Mouse (Mus musculus): ENCODE results near the gene Cdip1. TPM values are rescaled to one million over a fixed set of nuclear protein-coding genes. Genes with fewer than 3 reads are reported as not detected.
A peak's percentile ranks its signal among the peaks of the same experiment; 100 is the strongest.

Gene Cdip1
- polyA plus RNA-seq, 1 experiment, result 51.1 TPM

DNA sequence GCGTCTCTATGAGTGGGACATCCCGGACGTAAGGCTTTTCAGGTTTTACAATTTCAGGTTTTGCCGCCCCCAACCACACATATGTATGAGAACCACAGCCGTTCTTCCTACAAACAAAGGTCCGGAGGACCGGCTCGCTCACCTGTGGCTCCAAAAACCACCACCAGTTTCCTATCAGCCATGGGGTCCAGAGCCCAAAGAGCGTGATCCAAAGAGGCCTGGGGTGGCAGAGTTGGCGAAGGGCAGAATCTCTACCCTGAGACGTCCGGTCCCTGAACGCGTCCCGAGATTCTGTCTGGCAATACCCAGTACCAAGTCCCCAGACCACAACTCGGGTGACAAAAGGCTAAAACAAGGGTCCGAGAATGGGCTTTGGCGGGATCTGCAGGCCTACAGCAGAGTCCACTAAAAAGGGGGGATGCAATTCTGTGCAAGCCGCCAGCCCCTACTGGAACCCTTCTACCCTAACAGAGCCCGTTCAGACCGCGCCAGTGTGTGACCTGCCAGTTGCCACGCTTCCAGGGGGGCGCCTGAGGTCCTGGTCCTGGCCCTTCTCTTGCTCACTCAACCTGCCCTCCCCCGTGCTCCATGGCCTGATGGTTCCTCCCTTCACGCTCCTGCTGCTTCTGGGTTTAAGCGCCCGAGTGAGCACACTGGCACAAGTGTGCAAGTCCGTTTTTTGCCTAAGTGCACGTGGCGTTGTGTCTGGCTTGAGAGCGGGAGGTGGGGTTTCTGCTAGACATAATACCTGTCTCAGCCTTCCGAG lies 71.2 kb downstream of the Cdip1 start, which contains the start of gene Nmral1:
TSS of gene Nmral1 (minus strand) at position 604 of the 766 bp plus-strand sequence.
- DNase-seq (ENCODE audit: low spot score), result peak; percentile 38

DNA sequence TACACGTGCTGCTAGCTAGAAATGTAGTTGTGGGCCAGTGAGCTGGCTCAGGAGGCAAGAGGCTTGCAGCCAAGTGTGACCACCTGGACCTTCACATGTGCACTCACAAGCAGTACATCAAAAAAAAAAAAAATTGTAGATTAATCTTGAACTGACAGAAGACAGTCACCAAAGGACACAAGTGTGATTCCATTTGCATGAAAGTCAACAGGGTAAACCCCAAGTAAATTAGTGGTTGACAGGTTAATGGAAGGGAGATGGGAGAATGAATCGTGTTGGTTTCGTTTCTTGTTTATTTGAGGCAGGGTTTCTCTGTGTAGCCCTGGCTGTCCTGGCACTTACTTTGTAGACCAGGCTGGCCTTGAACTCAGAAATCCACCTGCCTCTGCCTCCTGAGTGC lies 72.2 kb downstream of the Cdip1 start:
- no peak for DNase-seq (ENCODE audit: low spot score)

DNA sequence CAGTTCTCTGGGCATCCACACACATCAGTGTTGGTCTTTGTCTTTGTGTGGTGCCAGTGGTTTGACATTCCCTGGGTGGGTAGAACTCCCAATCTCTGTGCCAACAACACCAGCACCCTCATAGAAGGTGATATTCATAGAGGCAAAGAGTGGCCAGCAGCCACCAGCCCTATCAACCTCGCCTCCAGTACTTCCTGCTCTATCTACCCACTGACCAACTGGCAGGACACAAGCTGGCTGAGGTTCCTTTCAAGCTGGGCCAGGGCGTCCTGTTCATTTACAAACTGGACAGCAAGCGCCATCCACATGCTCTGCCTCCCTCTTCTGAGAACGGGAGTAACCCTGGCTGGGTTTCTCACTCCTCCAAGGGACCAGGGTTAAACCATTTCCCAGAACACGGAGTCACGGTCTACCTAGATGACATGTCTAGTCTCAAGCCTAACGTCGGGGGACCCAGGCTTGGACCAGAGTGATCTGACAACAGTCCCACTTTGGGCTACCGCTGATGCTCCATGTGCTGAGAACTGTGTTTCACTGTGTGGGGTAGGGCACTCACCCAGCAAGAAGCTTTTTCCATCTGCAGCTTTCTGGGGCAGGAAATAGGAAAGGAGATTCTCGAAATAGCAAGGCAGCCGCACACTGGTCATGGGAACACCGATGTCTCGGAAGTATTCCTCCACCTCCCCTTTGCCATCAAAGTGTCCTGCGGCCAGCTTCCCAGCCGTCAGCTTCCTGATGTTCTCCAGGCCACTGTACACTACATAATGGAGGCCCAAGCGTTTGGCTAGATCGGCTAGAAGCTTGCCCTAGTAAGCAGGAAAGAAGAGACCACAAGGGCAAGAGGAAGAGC lies 76.0 kb downstream of the Cdip1 start:
- DNase-seq (ENCODE audit: low spot score), result no peak

DNA sequence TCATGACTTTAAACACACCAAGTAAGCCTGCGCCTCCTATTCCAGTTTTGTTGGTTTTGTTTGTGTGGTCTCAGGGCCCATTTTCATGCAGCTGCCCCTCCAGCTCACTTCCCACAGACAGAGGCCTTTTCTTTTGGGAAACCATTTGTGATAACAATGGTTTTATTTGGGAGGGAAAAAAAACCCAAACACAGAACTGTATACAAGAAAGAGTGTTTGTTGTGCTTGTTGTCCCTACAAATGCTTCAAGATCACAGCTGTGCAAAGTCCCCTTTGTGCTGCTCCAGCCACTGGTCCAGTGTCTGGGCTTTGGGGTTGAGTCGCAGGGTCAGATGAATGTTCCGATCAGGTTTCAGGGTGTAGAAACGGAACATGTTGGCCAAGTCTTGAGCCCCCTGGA lies 78.9 kb downstream of the Cdip1 start:
- no peak for DNase-seq (ENCODE audit: low spot score)

DNA sequence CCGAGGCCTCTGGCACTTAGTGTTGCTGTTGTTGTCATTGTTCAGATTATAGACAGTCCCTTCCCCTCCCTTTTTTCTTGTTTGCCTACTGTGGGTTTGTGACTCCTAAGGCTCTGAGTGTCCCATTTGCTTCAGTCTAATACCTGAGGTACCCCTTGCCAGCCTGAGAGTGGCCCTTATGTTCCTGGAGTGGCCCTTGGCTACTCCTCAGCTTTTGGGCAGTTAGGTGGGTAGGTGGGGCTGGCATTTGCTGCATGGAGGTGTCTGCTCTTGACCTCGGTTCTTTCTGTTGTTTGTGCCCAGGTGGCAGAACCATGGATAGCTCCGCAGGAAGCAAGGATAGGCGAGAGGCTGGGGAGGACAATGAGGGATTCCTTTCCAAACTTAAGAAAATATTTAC lies 84.6 kb downstream of the Cdip1 start:
- no peak for DNase-seq (ENCODE audit: low spot score)

DNA sequence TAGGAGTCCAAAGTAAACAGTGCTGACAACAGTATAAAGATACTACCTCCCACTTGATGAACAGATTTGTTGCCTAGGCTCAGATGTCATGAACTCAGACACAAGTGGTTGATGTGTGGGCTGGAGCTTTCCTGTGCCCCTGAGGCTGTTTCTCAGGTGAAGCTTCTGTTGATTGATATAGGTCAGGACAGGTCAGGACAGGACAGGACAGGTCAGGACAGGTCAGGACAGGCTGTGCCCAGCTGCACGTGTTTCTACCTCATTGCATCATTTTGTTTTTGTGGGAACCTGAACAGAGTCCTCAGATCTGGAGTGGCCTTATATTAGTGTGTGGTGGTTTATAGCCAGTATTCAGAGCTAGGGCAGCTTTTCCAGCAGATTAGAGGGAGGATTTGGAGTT lies 87.4 kb downstream of the Cdip1 start:
- DNase-seq (ENCODE audit: low spot score), result no peak

DNA sequence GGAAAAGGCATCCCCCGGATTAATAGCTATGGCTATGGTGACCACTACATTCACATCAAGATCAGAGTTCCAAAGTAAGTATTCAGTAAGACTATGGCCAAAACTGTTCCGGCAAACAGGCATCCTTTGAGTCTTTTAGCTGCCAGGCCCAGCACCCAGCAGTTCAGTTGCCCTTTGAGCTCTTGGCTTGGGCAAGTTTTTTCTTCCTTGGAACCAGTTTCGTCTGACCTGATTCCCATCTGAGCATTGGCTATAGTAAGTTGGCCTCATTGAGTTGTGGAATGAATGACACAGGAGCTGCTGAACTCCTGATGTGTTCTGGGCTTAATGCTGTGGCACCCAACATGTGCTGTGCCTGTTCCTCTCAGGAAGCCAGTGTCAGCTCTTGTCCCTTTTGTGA lies 88.9 kb downstream of the Cdip1 start:
- no peak for DNase-seq (ENCODE audit: low spot score)

Other genes with a start within 250 kb of the Cdip1 start
- 18.8 and 25.7 TPM in 2 replicates for gene Srl, start 248.5 kb downstream of the Cdip1 start, polyA plus RNA-seq (2012; rRNA removed)
- gene Tfap4, start 230.4 kb downstream of the Cdip1 start, polyA plus RNA-seq (2012; rRNA removed), result 8.4 and 9.3 TPM in 2 replicates
- gene Glis2, start 195.6 kb downstream of the Cdip1 start, polyA plus RNA-seq (2012; rRNA removed), result 40.3 and 43.3 TPM in 2 replicates
- 57.5 and 64.8 TPM in 2 replicates for gene Pam16, start 165.3 kb downstream of the Cdip1 start, polyA plus RNA-seq (2012; rRNA removed)
- 26.6 and 28.5 TPM in 2 replicates for gene Vasn, start 150.4 kb downstream of the Cdip1 start, polyA plus RNA-seq (2012; rRNA removed)
- gene Dnaja3, start 150.3 kb downstream of the Cdip1 start, polyA plus RNA-seq (2012; rRNA removed), result 36.6 and 37.9 TPM in 2 replicates
- 32.6 and 33.5 TPM in 2 replicates for gene Coro7, start 110.5 kb downstream of the Cdip1 start, polyA plus RNA-seq (2012; rRNA removed)
- 8.3 and 12.0 TPM in 2 replicates for gene Nmral1, start 70.9 kb downstream of the Cdip1 start, polyA plus RNA-seq (2012; rRNA removed)
- gene Hmox2, start 63.9 kb downstream of the Cdip1 start, polyA plus RNA-seq (2012; rRNA removed), result 54.0 and 59.1 TPM in 2 replicates
- 0.09 TPM in 1 of 2 replicates, not detected in the other for gene 4930562C15Rik, start 45.1 kb upstream of the Cdip1 start, polyA plus RNA-seq (2012; rRNA removed)
- 21.5 and 41.1 TPM in 2 replicates for gene Ubald1, start 90.0 kb upstream of the Cdip1 start, polyA plus RNA-seq (2012; rRNA removed)
- gene Mgrn1, start 96.0 kb upstream of the Cdip1 start, polyA plus RNA-seq (2012; rRNA removed), result 84.0 and 91.8 TPM in 2 replicates
- 59.9 and 64.6 TPM in 2 replicates for gene Nudt16l1, start 148.5 kb upstream of the Cdip1 start, polyA plus RNA-seq (2012; rRNA removed)
- gene Anks3, start 173.9 kb upstream of the Cdip1 start, polyA plus RNA-seq (2012; rRNA removed), result 56.9 and 77.5 TPM in 2 replicates
- 0.19 and 0.21 TPM in 2 replicates for gene Sept12, start 207.6 kb upstream of the Cdip1 start, polyA plus RNA-seq (2012; rRNA removed)
- gene Smim22, start 217.0 kb upstream of the Cdip1 start, polyA plus RNA-seq (2012; rRNA removed), result 72.4 and 92.6 TPM in 2 replicates
- 59.9 and 64.7 TPM in 2 replicates for gene Rogdi, start 223.3 kb upstream of the Cdip1 start, polyA plus RNA-seq (2012; rRNA removed)